Mouse (Mus musculus): ENCODE measurements around the gene Txndc5. TPM values are rescaled to one million over a fixed set of nuclear protein-coding genes. Genes with fewer than 3 reads are reported as not detected.

The Txndc5 gene
- polyA plus RNA-seq, 1 experiment from 2014 or later, result 183 TPM

GRCm38 (mm10) chr13:38531498-38531897 is 2.9 kb upstream of the Txndc5 start:
- WGBS, result 91% methylated on average over 4 of the region's 4 CpGs

GRCm38 (mm10) chr13:38529576-38529975 is 952 bp upstream of the Txndc5 start:
- H3K27ac ChIP-seq (replicated peaks; ENCODE audit: low read depth, low read length), result no peak overlapping the region
- 93% methylated on average over 6 of the region's 6 CpGs for WGBS

More at GRCm38 (mm10) chr13:38531498-38531897, 2.9 kb upstream of the Txndc5 start:
- no peaks in the 10 kb centered on the region for H3K36me3 ChIP-seq (ENCODE audit: control insufficient read depth, insufficient read depth, low read length)
- H3K4me3 ChIP-seq (ENCODE audit: low read depth, low read length), result no peak overlapping the region
- H3K27me3 ChIP-seq (ENCODE audit: control insufficient read depth, insufficient read depth, low read length), result no peaks in the 10 kb centered on the region
- DNase-seq (ENCODE audit: low spot score) (no peak), ATAC-seq (ENCODE audit: insufficient number of reproducible peaks, low FRiP score, low TSS enrichment, low read depth) (no peak)
- H3K4me2 ChIP-seq (ENCODE audit: low read depth, severe bottlenecking), result no peak overlapping the region
- no peak overlapping the region for H3K27ac ChIP-seq (replicated peaks; ENCODE audit: low read depth, low read length)
- no peak overlapping the region for H3K9ac ChIP-seq (ENCODE audit: low read length)
- H3K4me1 ChIP-seq (ENCODE audit: control insufficient read depth, insufficient read depth, low read length), result peaks cover 4% of the 10 kb centered on the region
- H3K9me3 ChIP-seq (ENCODE audit: control insufficient read depth, low read length), result no peaks in the 10 kb centered on the region

GRCm38 (mm10) chr13:38527797-38528650 is 600 bp downstream of the Txndc5 start:
- Histone ChIP-seq H3K27me3 (ENCODE audit: control insufficient read depth, insufficient read depth, low read length) (no peaks in the 10 kb centered on the region), H3K4me3 (ENCODE audit: low read depth, low read length) (peak overlapping the region; percentile 83), H3K9ac (ENCODE audit: low read length) (peak overlapping the region; percentile 82), H3K4me2 (ENCODE audit: low read depth, severe bottlenecking) (peak overlapping the region; percentile 54), H3K4me1 (ENCODE audit: control insufficient read depth, insufficient read depth, low read length) (peaks cover 6% of the 10 kb centered on the region), H3K27ac (replicated peaks; ENCODE audit: low read depth, low read length) (peak overlapping the region; percentile 82), H3K9me3 (ENCODE audit: control insufficient read depth, low read length) (no peaks in the 10 kb centered on the region), H3K36me3 (ENCODE audit: control insufficient read depth, insufficient read depth, low read length) (no peaks in the 10 kb centered on the region)
- peak; percentile 92 for DNase-seq (ENCODE audit: low spot score)
- WGBS, result under 1% methylated on average over 85 of the region's 87 CpGs
- peak; percentile 87 for ATAC-seq (ENCODE audit: insufficient number of reproducible peaks, low FRiP score, low TSS enrichment, low read depth)

More at GRCm38 (mm10) chr13:38529576-38529975, 952 bp upstream of the Txndc5 start:
- DNase-seq (ENCODE audit: low spot score) (no peak), ATAC-seq (ENCODE audit: insufficient number of reproducible peaks, low FRiP score, low TSS enrichment, low read depth) (no peak)
- Histone ChIP-seq H3K4me3 (ENCODE audit: low read depth, low read length) (no peak overlapping the region), H3K9ac (ENCODE audit: low read length) (no peak overlapping the region), H3K4me1 (ENCODE audit: control insufficient read depth, insufficient read depth, low read length) (peaks cover 6% of the 10 kb centered on the region), H3K9me3 (ENCODE audit: control insufficient read depth, low read length) (no peaks in the 10 kb centered on the region), H3K27me3 (ENCODE audit: control insufficient read depth, insufficient read depth, low read length) (no peaks in the 10 kb centered on the region), H3K36me3 (ENCODE audit: control insufficient read depth, insufficient read depth, low read length) (no peaks in the 10 kb centered on the region), H3K4me2 (ENCODE audit: low read depth, severe bottlenecking) (no peak overlapping the region)

- DNase-seq (ENCODE audit: low spot score), result no peak
- ATAC-seq (ENCODE audit: insufficient number of reproducible peaks, low FRiP score, low TSS enrichment, low read depth), result peak; percentile 19; the same call in 1 of the 2 replicates
- WGBS, result 11% methylated on average over 15 of the region's 15 CpGs
These were observed 1.4 kb downstream of the Txndc5 start for GRCm38 (mm10) chr13:38527041-38527796.

GRCm38 (mm10) chr13:38526116-38526515 is 2.5 kb downstream of the Txndc5 start:
- DNase-seq (ENCODE audit: low spot score), result no peak

More at GRCm38 (mm10) chr13:38527041-38527796, 1.4 kb downstream of the Txndc5 start:
- no peaks in the 10 kb centered on the region for H3K36me3 ChIP-seq (ENCODE audit: control insufficient read depth, insufficient read depth, low read length)
- peak overlapping the region; percentile 83 for H3K4me3 ChIP-seq (ENCODE audit: low read depth, low read length)
- peaks cover 6% of the 10 kb centered on the region for H3K4me1 ChIP-seq (ENCODE audit: control insufficient read depth, insufficient read depth, low read length)
- H3K27ac ChIP-seq (replicated peaks; ENCODE audit: low read depth, low read length), result peak overlapping the region; percentile 82
- H3K4me2 ChIP-seq (ENCODE audit: low read depth, severe bottlenecking), result peak overlapping the region; percentile 54
- H3K9me3 ChIP-seq (ENCODE audit: control insufficient read depth, low read length), result no peaks in the 10 kb centered on the region
- H3K9ac ChIP-seq (ENCODE audit: low read length), result peak overlapping the region; percentile 82
- no peaks in the 10 kb centered on the region for H3K27me3 ChIP-seq (ENCODE audit: control insufficient read depth, insufficient read depth, low read length)

GRCm38 (mm10) chr13:38525261-38525660 is 3.4 kb downstream of the Txndc5 start:
- Histone ChIP-seq H3K27ac (replicated peaks; ENCODE audit: low read depth, low read length) (no peak overlapping the region), H3K27me3 (ENCODE audit: control insufficient read depth, insufficient read depth, low read length) (no peaks in the 10 kb centered on the region), H3K9me3 (ENCODE audit: control insufficient read depth, low read length) (no peaks in the 10 kb centered on the region), H3K4me3 (ENCODE audit: low read depth, low read length) (no peak overlapping the region), H3K9ac (ENCODE audit: low read length) (no peak overlapping the region), H3K36me3 (ENCODE audit: control insufficient read depth, insufficient read depth, low read length) (no peaks in the 10 kb centered on the region), H3K4me2 (ENCODE audit: low read depth, severe bottlenecking) (no peak overlapping the region), H3K4me1 (ENCODE audit: control insufficient read depth, insufficient read depth, low read length) (peaks cover 6% of the 10 kb centered on the region)
- WGBS, result 91% methylated on average over 3 of the region's 3 CpGs
- ATAC-seq (ENCODE audit: insufficient number of reproducible peaks, low FRiP score, low TSS enrichment, low read depth) (no peak), DNase-seq (ENCODE audit: low spot score) (no peak)

More at GRCm38 (mm10) chr13:38526116-38526515, 2.5 kb downstream of the Txndc5 start:
- 86% methylated on average over 2 of the region's 2 CpGs for WGBS
- H3K36me3 ChIP-seq (ENCODE audit: control insufficient read depth, insufficient read depth, low read length), result no peaks in the 10 kb centered on the region
- H3K9ac ChIP-seq (ENCODE audit: low read length), result no peak overlapping the region
- no peak overlapping the region for H3K4me3 ChIP-seq (ENCODE audit: low read depth, low read length)
- H3K4me2 ChIP-seq (ENCODE audit: low read depth, severe bottlenecking), result no peak overlapping the region
- H3K9me3 ChIP-seq (ENCODE audit: control insufficient read depth, low read length), result no peaks in the 10 kb centered on the region
- H3K27ac ChIP-seq (replicated peaks; ENCODE audit: low read depth, low read length), result no peak overlapping the region
- H3K4me1 ChIP-seq (ENCODE audit: control insufficient read depth, insufficient read depth, low read length), result peaks cover 6% of the 10 kb centered on the region
- no peak for ATAC-seq (ENCODE audit: insufficient number of reproducible peaks, low FRiP score, low TSS enrichment, low read depth)
- H3K27me3 ChIP-seq (ENCODE audit: control insufficient read depth, insufficient read depth, low read length), result no peaks in the 10 kb centered on the region

- Histone ChIP-seq H3K27ac (replicated peaks; ENCODE audit: low read depth, low read length) (no peak overlapping the region), H3K4me3 (ENCODE audit: low read depth, low read length) (no peak overlapping the region), H3K4me1 (ENCODE audit: control insufficient read depth, insufficient read depth, low read length) (peaks cover 6% of the 10 kb centered on the region), H3K36me3 (ENCODE audit: control insufficient read depth, insufficient read depth, low read length) (peaks cover 2% of the 10 kb centered on the region), H3K4me2 (ENCODE audit: low read depth, severe bottlenecking) (no peak overlapping the region), H3K9me3 (ENCODE audit: control insufficient read depth, low read length) (no peaks in the 10 kb centered on the region), H3K27me3 (ENCODE audit: control insufficient read depth, insufficient read depth, low read length) (no peaks in the 10 kb centered on the region), H3K9ac (ENCODE audit: low read length) (no peak overlapping the region)
- ATAC-seq (ENCODE audit: insufficient number of reproducible peaks, low FRiP score, low TSS enrichment, low read depth) (no peak), DNase-seq (ENCODE audit: low spot score) (no peak)
- WGBS, result 90% methylated on average over 11 of the region's 11 CpGs
These were observed 5.4 kb downstream of the Txndc5 start for GRCm38 (mm10) chr13:38523231-38523630.

GRCm38 (mm10) chr13:38522056-38522654 is 6.5 kb downstream of the Txndc5 start:
- no peak overlapping the region for H3K9ac ChIP-seq (ENCODE audit: low read length)
- DNase-seq (ENCODE audit: low spot score) (no peak), ATAC-seq (ENCODE audit: insufficient number of reproducible peaks, low FRiP score, low TSS enrichment, low read depth) (no peak)
- peaks cover 6% of the 10 kb centered on the region for H3K4me1 ChIP-seq (ENCODE audit: control insufficient read depth, insufficient read depth, low read length)
- no peak overlapping the region for H3K4me2 ChIP-seq (ENCODE audit: low read depth, severe bottlenecking)
- no peaks in the 10 kb centered on the region for H3K27me3 ChIP-seq (ENCODE audit: control insufficient read depth, insufficient read depth, low read length)
- H3K36me3 ChIP-seq (ENCODE audit: control insufficient read depth, insufficient read depth, low read length), result peaks cover 8% of the 10 kb centered on the region
- no peaks in the 10 kb centered on the region for H3K9me3 ChIP-seq (ENCODE audit: control insufficient read depth, low read length)
- H3K27ac ChIP-seq (replicated peaks; ENCODE audit: low read depth, low read length), result no peak overlapping the region
- WGBS, result 87% methylated on average over 4 of the region's 4 CpGs
- no peak overlapping the region for H3K4me3 ChIP-seq (ENCODE audit: low read depth, low read length)
